In the genomic region with DNA sequence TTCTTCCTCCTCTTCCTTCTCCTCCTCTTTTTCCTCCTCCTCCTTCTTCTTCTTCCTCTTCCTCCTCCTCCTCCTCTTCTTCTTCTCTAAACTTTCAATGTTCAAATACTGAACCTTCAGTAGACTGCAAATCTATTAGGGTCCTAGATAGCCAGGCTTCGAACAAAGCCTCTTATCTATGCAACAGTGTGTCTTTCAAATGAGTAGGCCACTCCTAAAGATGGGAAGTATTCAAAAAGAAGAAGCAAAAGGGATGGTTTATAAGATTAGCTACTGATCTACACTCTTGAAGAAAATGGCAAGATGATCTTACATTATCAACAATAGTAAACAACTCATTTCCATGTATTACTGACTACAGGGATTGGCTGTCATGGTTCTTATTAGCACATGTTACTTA, we compare ENCODE assay signal across 28 mouse cellular contexts.
"Had no signal": no experiment of that assay in that cellular context is flagged by ENCODE, and none has a peak within 500 bp of the region (broad histone marks: within the 10 kb centered on the region; RNA-seq: fewer than 3 reads in every experiment).

No protein-coding gene starts in this region.

- H3K4me3 ChIP-seq: limb, embryonic 10.5 days; limb, embryonic 12.5 days; limb, embryonic 13.5 days; limb, embryonic 15.5 days; liver, embryonic 12.5 days; liver, embryonic 13.5 days; liver, embryonic 15.5 days; lung, embryonic 15.5 days; megakaryocyte, embryonic 14.5 days; midbrain, embryonic 10.5 days; midbrain, embryonic 12.5 days; midbrain, embryonic 13.5 days; midbrain, embryonic 15.5 days; myocyte; neural tube, embryonic 12.5 days had no signal

- H3K27ac ChIP-seq: limb, embryonic 10.5 days; limb, embryonic 12.5 days; limb, embryonic 13.5 days; limb, embryonic 15.5 days; liver, embryonic 12.5 days; liver, embryonic 13.5 days; liver, embryonic 14.5 days; liver, embryonic 15.5 days; lung, embryonic 15.5 days; macrophage; midbrain, embryonic 10.5 days; midbrain, embryonic 12.5 days; midbrain, embryonic 13.5 days; midbrain, embryonic 15.5 days; neural tube, embryonic 12.5 days had no signal

- H3K9ac ChIP-seq: limb, embryonic 12.5 days; limb, embryonic 13.5 days; limb, embryonic 15.5 days; liver, embryonic 12.5 days; liver, embryonic 13.5 days; liver, embryonic 14.5 days; liver, embryonic 15.5 days; liver, postnatal 0 days; lung, embryonic 14.5 days; lung, embryonic 15.5 days; midbrain, embryonic 12.5 days; midbrain, embryonic 13.5 days; midbrain, embryonic 15.5 days; neural tube, embryonic 12.5 days had no signal

- H3K27me3 ChIP-seq: limb, embryonic 13.5 days; limb, embryonic 15.5 days; liver, embryonic 12.5 days; liver, embryonic 13.5 days; liver, embryonic 15.5 days; lung, embryonic 15.5 days; megakaryocyte, embryonic 14.5 days; midbrain, embryonic 12.5 days; midbrain, embryonic 13.5 days; midbrain, embryonic 15.5 days; neural tube, embryonic 12.5 days had no signal

- DNase-seq: left cerebral cortex, postnatal 4 days; liver; liver, embryonic 13.5 days; liver, postnatal 0 days; lung, adult 18-20 months; lung, adult 2 months; lung, embryonic 14.5 days; lung, postnatal 10 days; lung, postnatal 14 days; lung, postnatal 36 days; lung, postnatal 4 days; midbrain, embryonic 14.5 days had no signal

- H3K36me3 ChIP-seq: limb, embryonic 10.5 days; limb, embryonic 12.5 days; limb, embryonic 13.5 days; limb, embryonic 15.5 days; liver, embryonic 12.5 days; liver, embryonic 13.5 days; liver, embryonic 15.5 days; lung, embryonic 15.5 days; midbrain, embryonic 10.5 days; midbrain, embryonic 12.5 days; midbrain, embryonic 13.5 days; midbrain, embryonic 15.5 days; neural tube, embryonic 12.5 days had no signal

- H3K4me1 ChIP-seq: limb, embryonic 10.5 days; limb, embryonic 12.5 days; lung, embryonic 15.5 days; midbrain, embryonic 12.5 days; neural tube, embryonic 12.5 days had no signal

- H3K9me3 ChIP-seq: limb, embryonic 10.5 days; limb, embryonic 12.5 days; limb, embryonic 13.5 days; limb, embryonic 15.5 days; liver, embryonic 12.5 days; liver, embryonic 13.5 days; liver, embryonic 15.5 days; lung, embryonic 15.5 days; megakaryocyte, embryonic 14.5 days; midbrain, embryonic 10.5 days; midbrain, embryonic 12.5 days; midbrain, embryonic 13.5 days; midbrain, embryonic 15.5 days; neural tube, embryonic 12.5 days had no signal
